Mouse (Mus musculus): ENCODE data around the gene Mgmt. TPM values are rescaled to one million over a fixed set of nuclear protein-coding genes. Genes with fewer than 3 reads are reported as not detected.

The Mgmt gene
- total RNA-seq, 2 experiments from 2014 or later: 4.6 to 5.2 TPM

- no peak for DNase-seq
These were observed 237.5 kb downstream of the Mgmt start for GRCm38 (mm10) chr7:137131957-137132356.

- no peak for DNase-seq
These were observed 243.7 kb downstream of the Mgmt start for GRCm38 (mm10) chr7:137138101-137138500.

GRCm38 (mm10) chr7:137140321-137140720, 245.9 kb downstream of the Mgmt start:
- no peak for DNase-seq

GRCm38 (mm10) chr7:137141386-137141785, 247.0 kb downstream of the Mgmt start:
- DNase-seq: no peak

- DNase-seq: no peak
These were observed 252.7 kb downstream of the Mgmt start for GRCm38 (mm10) chr7:137147101-137147500.

GRCm38 (mm10) chr7:137151854-137152253, 257.4 kb downstream of the Mgmt start:
- DNase-seq: no peak

- no peak for DNase-seq
These were observed 260.2 kb downstream of the Mgmt start for GRCm38 (mm10) chr7:137154623-137155022.

GRCm38 (mm10) chr7:137159086-137159485, 264.7 kb downstream of the Mgmt start:
- peak; percentile 15 for DNase-seq

GRCm38 (mm10) chr7:137172278-137172677, 277.9 kb downstream of the Mgmt start:
- DNase-seq: no peak
